8 mouse cellular contexts compared by ENCODE assay signal in genomic region chr1:184845111-184846071, GRCm38 (mm10). TPM values are rescaled to one million over a fixed set of nuclear protein-coding genes. Genes with fewer than 3 reads are reported as not detected.
DNase-seq lines count a peak whose midpoint lies in the region; ATAC-seq and TF ChIP-seq lines count a peak whose summit lies in the region.

No protein-coding gene starts in this region.

- H3K27me3 ChIP-seq in embryonic facial prominence, embryonic 15.5 days: no peaks in the 10 kb centered on the region; the same call in 1 of the 2 replicates
- no peaks in the 10 kb centered on the region for H3K27me3 ChIP-seq in limb, embryonic 14.5 days (ENCODE audit: control insufficient read depth, insufficient read depth, low read length)
- H3K27me3 ChIP-seq in midbrain, embryonic 16.5 days (ENCODE audit: control insufficient read depth, insufficient read depth, low read depth, low read length): peaks cover 4% of the 10 kb centered on the region; the same call in 1 of the 2 replicates
- no peaks in the 10 kb centered on the region for H3K27me3 ChIP-seq in spleen, adult 2 months (ENCODE audit: control insufficient read depth, insufficient read depth, low read length)

- WGBS in embryonic facial prominence, embryonic 15.5 days: under 1% methylated on average over 67 of the region's 67 CpGs
- WGBS in limb, embryonic 14.5 days: under 1% methylated on average over 64 of the region's 67 CpGs
- WGBS in midbrain, embryonic 16.5 days: under 1% methylated on average over 67 of the region's 67 CpGs
- WGBS in spleen, adult 2 months: under 1% methylated on average over 67 of the region's 67 CpGs

- H3K9me3 ChIP-seq in embryonic facial prominence, embryonic 15.5 days (replicated peaks): no peaks in the 10 kb centered on the region
- H3K9me3 ChIP-seq in limb, embryonic 14.5 days (ENCODE audit: control insufficient read depth, low read length): no peaks in the 10 kb centered on the region
- H3K9me3 ChIP-seq in midbrain, embryonic 16.5 days (replicated peaks; ENCODE audit: control insufficient read depth, low read length, poor library complexity, severe bottlenecking): no peaks in the 10 kb centered on the region

- peak; percentile 92 for DNase-seq in A20 (ENCODE audit: low read depth, low spot score)
- DNase-seq in heart, adult 9 months (ENCODE audit: low spot score in 2 of 2): peak; percentile 91 to 93
- peak; percentile 94 for DNase-seq in kidney, adult 9 months
- DNase-seq in limb, embryonic 14.5 days (ENCODE audit: low spot score): peak; percentile 95
- peak; percentile 64 to 87 for DNase-seq in spleen, adult 2 months (ENCODE audit: low read depth in 1 of 2, low spot score in 2 of 2)

- ATAC-seq in embryonic facial prominence, embryonic 15.5 days (ENCODE audit: insufficient number of reproducible peaks, low FRiP score, low TSS enrichment, low read depth): peak; percentile 97
- peak; percentile 98 for ATAC-seq in limb, embryonic 14.5 days (ENCODE audit: low FRiP score, low read depth)
- peak; percentile 97 for ATAC-seq in midbrain, embryonic 16.5 days

- H3K27ac ChIP-seq in bone marrow macrophage, adult 2 months (ENCODE audit: insufficient read depth, low read depth, low read length): peak overlapping the region; percentile 17
- H3K27ac ChIP-seq in embryonic facial prominence, embryonic 15.5 days (replicated peaks): peak overlapping the region; percentile 94
- H3K27ac ChIP-seq in limb, embryonic 14.5 days (replicated peaks; ENCODE audit: low read depth, low read length): peak overlapping the region; percentile 88
- peak overlapping the region; percentile 70 for H3K27ac ChIP-seq in midbrain, embryonic 16.5 days (ENCODE audit: low read length)
- H3K27ac ChIP-seq in spleen, adult 2 months (ENCODE audit: insufficient read depth, low read length): peak overlapping the region; percentile 82

- H3K36me3 ChIP-seq in embryonic facial prominence, embryonic 15.5 days: peaks cover 3% of the 10 kb centered on the region; the same call in 1 of the 2 replicates
- H3K36me3 ChIP-seq in limb, embryonic 14.5 days (ENCODE audit: control insufficient read depth, insufficient read depth, low read length): 0 out of 2 replicates have a peak, but pooled peaks cover 2% of the 10 kb centered on the region
- H3K36me3 ChIP-seq in midbrain, embryonic 16.5 days (ENCODE audit: control insufficient read depth, insufficient read depth, low read length): no peaks in the 10 kb centered on the region
- peaks cover 4% of the 10 kb centered on the region for H3K36me3 ChIP-seq in spleen, adult 2 months (ENCODE audit: control insufficient read depth, insufficient read depth, low read length)

- H3K9ac ChIP-seq in embryonic facial prominence, embryonic 15.5 days: peak overlapping the region; percentile 91
- peak overlapping the region; percentile 86 for H3K9ac ChIP-seq in limb, embryonic 14.5 days (ENCODE audit: low read depth, low read length, severe bottlenecking)
- peak overlapping the region; percentile 88 for H3K9ac ChIP-seq in midbrain, embryonic 16.5 days (ENCODE audit: low read depth, low read length)

- no peak for TF ChIP-seq CTCF in bone marrow macrophage, adult 2 months (IDR thresholded peaks at IDR 0.05; ENCODE audit: low read depth, low read length)
- no peak for TF ChIP-seq CTCF in spleen, adult 2 months (IDR thresholded peaks at IDR 0.05; ENCODE audit: extremely low read depth, insufficient read depth, insufficient read length, insufficient replicate concordance)

- H3K4me3 ChIP-seq in bone marrow macrophage, adult 2 months (ENCODE audit: insufficient read depth, low read length): peak overlapping the region; percentile 78
- H3K4me3 ChIP-seq in embryonic facial prominence, embryonic 15.5 days (replicated peaks): peak overlapping the region; percentile 96
- peak overlapping the region; percentile 93 for H3K4me3 ChIP-seq in limb, embryonic 14.5 days (replicated peaks; ENCODE audit: low read length)
- peak overlapping the region; percentile 83 for H3K4me3 ChIP-seq in midbrain, embryonic 16.5 days (ENCODE audit: low read depth, low read length)
- peak overlapping the region; percentile 78 for H3K4me3 ChIP-seq in spleen, adult 2 months (ENCODE audit: extremely low read depth, insufficient read depth, insufficient read length)

- peak overlapping the region; percentile 91 for H3K4me2 ChIP-seq in embryonic facial prominence, embryonic 15.5 days (replicated peaks)
- H3K4me2 ChIP-seq in limb, embryonic 14.5 days (replicated peaks; ENCODE audit: low read depth, low read length, severe bottlenecking): peak overlapping the region; percentile 89
- peak overlapping the region; percentile 85 for H3K4me2 ChIP-seq in midbrain, embryonic 16.5 days (ENCODE audit: low read length)

- peaks cover 23% of the 10 kb centered on the region for H3K4me1 ChIP-seq in bone marrow macrophage, adult 2 months (ENCODE audit: control insufficient read depth, insufficient read depth, low read length)
- H3K4me1 ChIP-seq in embryonic facial prominence, embryonic 15.5 days: peaks cover 21% of the 10 kb centered on the region
- peaks cover 11% of the 10 kb centered on the region for H3K4me1 ChIP-seq in limb, embryonic 14.5 days (ENCODE audit: control insufficient read depth, insufficient read depth, low read length)
- H3K4me1 ChIP-seq in midbrain, embryonic 16.5 days (ENCODE audit: control insufficient read depth, insufficient read depth, low read length): peaks cover 18% of the 10 kb centered on the region
- H3K4me1 ChIP-seq in spleen, adult 2 months (ENCODE audit: control insufficient read depth, insufficient read depth, insufficient read length): peaks cover 20% of the 10 kb centered on the region

- TF ChIP-seq POLR2A in bone marrow macrophage, adult 2 months (IDR thresholded peaks at IDR 0.05; ENCODE audit: borderline replicate concordance, low read depth, low read length): no peak; the same call in 1 of the 2 replicates
- peak; percentile 47; the same call in 1 of the 2 replicates for TF ChIP-seq POLR2A in limb, embryonic 14.5 days (IDR thresholded peaks at IDR 0.05; ENCODE audit: borderline replicate concordance, extremely low read depth, insufficient read depth, insufficient read length)
- peak; percentile 82 for TF ChIP-seq POLR2A in spleen, adult 2 months (IDR thresholded peaks at IDR 0.05; ENCODE audit: low read depth, low read length)

RNA-seq across cellular contexts. Expression of gene Marc2, which starts 0.9 kb away (rescaled TPM):
- polyA plus RNA-seq in bone marrow macrophage, adult 2 months (2012; ENCODE audit: insufficient read depth, insufficient read length, missing spikeins): 143 and 153 TPM in 2 replicates
- polyA plus RNA-seq in embryonic facial prominence, embryonic 15.5 days (2015; fragmentation: Nextera tagmentation; extraction: Ambion mirVana): 191 and 202 TPM in 2 replicates
- 59.9 and 68.7 TPM in 2 replicates for polyA plus RNA-seq in limb, embryonic 14.5 days (2012; rRNA removed)
- polyA plus RNA-seq in limb, embryonic 14.5 days (2014; fragmentation: Nextera tagmentation; extraction: Ambion mirVana): 232 and 239 TPM in 2 replicates
- 97.6 and 97.7 TPM in 2 replicates for polyA plus RNA-seq in midbrain, embryonic 16.5 days (2015; fragmentation: Nextera tagmentation; extraction: Ambion mirVana)
- polyA plus RNA-seq in spleen, adult 2 months (2012; rRNA removed): 52.4 and 66.1 TPM in 2 replicates

RNA-seq across cellular contexts. Expression of gene Marc1, which starts 34.3 kb away (rescaled TPM):
- polyA plus RNA-seq in bone marrow macrophage, adult 2 months (2012; ENCODE audit: insufficient read depth, insufficient read length, missing spikeins): not detected in 2 replicates
- polyA plus RNA-seq in embryonic facial prominence, embryonic 15.5 days (2015; fragmentation: Nextera tagmentation; extraction: Ambion mirVana): 0.16 and 0.24 TPM in 2 replicates
- 0.13 and 0.15 TPM in 2 replicates for polyA plus RNA-seq in limb, embryonic 14.5 days (2012; rRNA removed)
- 0.11 TPM in 1 of 2 replicates, not detected in the other for polyA plus RNA-seq in limb, embryonic 14.5 days (2014; fragmentation: Nextera tagmentation; extraction: Ambion mirVana)
- 0.15 TPM in 2 replicates for polyA plus RNA-seq in midbrain, embryonic 16.5 days (2015; fragmentation: Nextera tagmentation; extraction: Ambion mirVana)
- 0.07 and 0.21 TPM in 2 replicates for polyA plus RNA-seq in spleen, adult 2 months (2012; rRNA removed)

RNA-seq across cellular contexts. Expression of gene C130074G19Rik, which starts 37.6 kb away (rescaled TPM):
- not detected in 2 replicates for polyA plus RNA-seq in bone marrow macrophage, adult 2 months (2012; ENCODE audit: insufficient read depth, insufficient read length, missing spikeins)
- polyA plus RNA-seq in embryonic facial prominence, embryonic 15.5 days (2015; fragmentation: Nextera tagmentation; extraction: Ambion mirVana): 1.6 and 2.5 TPM in 2 replicates
- polyA plus RNA-seq in limb, embryonic 14.5 days (2012; rRNA removed): 7.3 and 9.7 TPM in 2 replicates
- 1.8 TPM in 2 replicates for polyA plus RNA-seq in limb, embryonic 14.5 days (2014; fragmentation: Nextera tagmentation; extraction: Ambion mirVana)
- 0.83 and 0.87 TPM in 2 replicates for polyA plus RNA-seq in midbrain, embryonic 16.5 days (2015; fragmentation: Nextera tagmentation; extraction: Ambion mirVana)
- polyA plus RNA-seq in spleen, adult 2 months (2012; rRNA removed): 1.9 and 2.1 TPM in 2 replicates

Comparison
In these comparisons a context has a peak if more than half of its experiments do, and no peak if none do; other contexts are left out.
1. Peak in every context shown above with its lines: DNase-seq, ATAC-seq, H3K4me3 ChIP-seq and H3K27ac ChIP-seq.
2. H3K27ac ChIP-seq: peak in every context shown above with its lines; median percentile 94 in embryonic facial prominence, embryonic 15.5 days; 88 in limb, embryonic 14.5 days; 82 in spleen, adult 2 months; 70 in midbrain, embryonic 16.5 days; 17 in bone marrow macrophage, adult 2 months.